Mouse (Mus musculus): ENCODE data around the gene Eps15. TPM values are rescaled to one million over a fixed set of nuclear protein-coding genes. Genes with fewer than 3 reads are reported as not detected.

Gene Eps15
- polyA plus RNA-seq, 1 experiment from 2014 or later, result 61.1 TPM

GRCm38 (mm10) chr4:109412233-109412632 is 132.2 kb downstream of the Eps15 start:
- H3K9me3 ChIP-seq (ENCODE audit: control insufficient read depth, low read length), result no peaks in the 10 kb centered on the region
- 91% methylated on average over 5 of the region's 5 CpGs for WGBS
- H3K4me2 ChIP-seq (ENCODE audit: low read depth), result no peak overlapping the region
- no peak overlapping the region for H3K27ac ChIP-seq (ENCODE audit: low read depth, low read length)
- DNase-seq (ENCODE audit: low spot score) (no peak), ATAC-seq (ENCODE audit: insufficient read depth, low FRiP score, low TSS enrichment) (no peak)
- H3K27me3 ChIP-seq (ENCODE audit: control insufficient read depth, insufficient read depth, low read length), result peaks cover 5% of the 10 kb centered on the region; the same call in 1 of the 2 replicates
- no peaks in the 10 kb centered on the region for H3K36me3 ChIP-seq (ENCODE audit: control insufficient read depth, insufficient read depth, low read length)
- H3K9ac ChIP-seq (ENCODE audit: low read length), result no peak overlapping the region
- no peak overlapping the region for H3K4me3 ChIP-seq (ENCODE audit: low read depth, low read length)
- no peaks in the 10 kb centered on the region for H3K4me1 ChIP-seq (ENCODE audit: control insufficient read depth, insufficient read depth, low read length)

- no peak for DNase-seq (ENCODE audit: low spot score)
- H3K36me3 ChIP-seq (ENCODE audit: control insufficient read depth, insufficient read depth, low read length), result no peaks in the 10 kb centered on the region
- no peak overlapping the region for H3K4me2 ChIP-seq (ENCODE audit: low read depth)
- H3K4me1 ChIP-seq (ENCODE audit: control insufficient read depth, insufficient read depth, low read length), result no peaks in the 10 kb centered on the region
- 95% methylated on average over 1 of the region's 1 CpGs for WGBS
- no peak overlapping the region for H3K4me3 ChIP-seq (ENCODE audit: low read depth, low read length)
- H3K27ac ChIP-seq (ENCODE audit: low read depth, low read length), result no peak overlapping the region
- no peaks in the 10 kb centered on the region for H3K27me3 ChIP-seq (ENCODE audit: control insufficient read depth, insufficient read depth, low read length)
- no peak for ATAC-seq (ENCODE audit: insufficient read depth, low FRiP score, low TSS enrichment)
- H3K9me3 ChIP-seq (ENCODE audit: control insufficient read depth, low read length), result no peaks in the 10 kb centered on the region
- no peak overlapping the region for H3K9ac ChIP-seq (ENCODE audit: low read length)
Observed at GRCm38 (mm10) chr4:109417998-109418397, 137.9 kb downstream of the Eps15 start.

DNA sequence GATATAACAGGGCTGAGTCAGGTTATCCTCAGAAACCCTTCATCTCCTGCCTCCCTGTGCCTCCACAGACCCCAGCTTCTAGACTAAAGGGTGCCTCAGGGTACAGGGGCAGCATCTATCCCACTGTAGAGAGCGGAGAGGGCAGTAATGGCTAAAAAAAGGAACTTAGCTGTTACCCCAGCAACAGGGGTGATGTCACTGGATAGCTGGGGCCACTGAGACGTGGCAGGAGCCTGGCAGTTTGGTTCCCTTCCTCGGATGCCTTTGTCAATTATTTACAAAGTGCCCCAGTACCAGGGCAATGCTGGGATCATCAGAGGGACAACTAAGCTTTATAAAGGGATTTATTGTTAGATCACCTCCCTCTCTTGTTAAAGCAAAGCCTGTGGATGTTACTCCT is 138.9 kb downstream of the Eps15 start:
- H3K9ac ChIP-seq (ENCODE audit: low read length), result no peak overlapping the region
- H3K4me3 ChIP-seq (ENCODE audit: low read depth, low read length), result no peak overlapping the region
- H3K27me3 ChIP-seq (ENCODE audit: control insufficient read depth, insufficient read depth, low read length), result no peaks in the 10 kb centered on the region
- no peak overlapping the region for H3K4me2 ChIP-seq (ENCODE audit: low read depth)
- H3K9me3 ChIP-seq (ENCODE audit: control insufficient read depth, low read length), result no peaks in the 10 kb centered on the region
- no peaks in the 10 kb centered on the region for H3K36me3 ChIP-seq (ENCODE audit: control insufficient read depth, insufficient read depth, low read length)
- DNase-seq (ENCODE audit: low spot score) (no peak), ATAC-seq (ENCODE audit: insufficient read depth, low FRiP score, low TSS enrichment) (no peak)
- WGBS, result 27% methylated on average over 3 of the region's 3 CpGs
- no peaks in the 10 kb centered on the region for H3K4me1 ChIP-seq (ENCODE audit: control insufficient read depth, insufficient read depth, low read length)
- no peak overlapping the region for H3K27ac ChIP-seq (ENCODE audit: low read depth, low read length)

- DNase-seq (ENCODE audit: low spot score) (no peak), ATAC-seq (ENCODE audit: insufficient read depth, low FRiP score, low TSS enrichment) (no peak)
- Histone ChIP-seq H3K4me3 (ENCODE audit: low read depth, low read length) (no peak overlapping the region), H3K27ac (ENCODE audit: low read depth, low read length) (no peak overlapping the region), H3K36me3 (ENCODE audit: control insufficient read depth, insufficient read depth, low read length) (no peaks in the 10 kb centered on the region), H3K9ac (ENCODE audit: low read length) (no peak overlapping the region), H3K27me3 (ENCODE audit: control insufficient read depth, insufficient read depth, low read length) (no peaks in the 10 kb centered on the region), H3K4me1 (ENCODE audit: control insufficient read depth, insufficient read depth, low read length) (no peaks in the 10 kb centered on the region), H3K4me2 (ENCODE audit: low read depth) (no peak overlapping the region), H3K9me3 (ENCODE audit: control insufficient read depth, low read length) (no peaks in the 10 kb centered on the region)
- 84% methylated on average over 4 of the region's 4 CpGs for WGBS
Observed at GRCm38 (mm10) chr4:109419563-109419962, 139.5 kb downstream of the Eps15 start.

DNA sequence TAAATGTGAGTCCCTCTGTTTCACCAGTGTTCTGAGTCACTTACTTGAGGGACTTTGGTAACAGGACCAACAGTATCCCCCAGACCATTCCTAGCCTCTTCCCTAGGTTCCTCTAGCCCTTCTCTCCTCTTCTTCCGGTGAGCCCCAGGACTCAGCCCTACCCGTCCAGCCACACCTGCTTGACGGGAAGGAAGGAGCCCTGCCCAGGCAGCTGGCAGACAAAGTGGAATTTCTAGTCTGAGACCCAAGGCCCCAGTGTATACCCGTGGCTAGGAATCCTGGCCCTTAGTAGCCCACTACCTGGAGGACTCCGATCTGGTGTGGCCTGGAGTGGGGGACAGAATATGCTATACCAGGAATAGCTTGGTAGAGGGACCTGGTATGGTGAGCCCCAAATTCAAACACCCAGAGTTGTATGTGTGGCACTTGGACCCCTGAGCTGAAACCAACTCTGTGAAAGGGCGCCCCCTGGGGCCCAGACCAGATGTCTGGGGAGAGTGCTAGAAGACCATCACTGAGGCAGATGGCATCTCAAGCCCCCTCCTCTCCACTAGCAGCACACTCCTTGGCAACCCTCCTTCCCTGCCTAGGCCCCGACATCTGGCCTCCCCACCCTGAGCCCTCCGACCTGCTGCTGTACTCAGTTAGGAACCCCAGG is 140.2 kb downstream of the Eps15 start:
- no peaks in the 10 kb centered on the region for H3K36me3 ChIP-seq (ENCODE audit: control insufficient read depth, insufficient read depth, low read length)
- H3K9ac ChIP-seq (ENCODE audit: low read length), result no peak overlapping the region
- no peak for DNase-seq (ENCODE audit: low spot score)
- H3K9me3 ChIP-seq (ENCODE audit: control insufficient read depth, low read length), result no peaks in the 10 kb centered on the region
- H3K4me3 ChIP-seq (ENCODE audit: low read depth, low read length), result no peak overlapping the region
- no peaks in the 10 kb centered on the region for H3K27me3 ChIP-seq (ENCODE audit: control insufficient read depth, insufficient read depth, low read length)
- no peak for ATAC-seq (ENCODE audit: insufficient read depth, low FRiP score, low TSS enrichment)
- no peak overlapping the region for H3K27ac ChIP-seq (ENCODE audit: low read depth, low read length)
- WGBS, result 74% methylated on average over 8 of the region's 8 CpGs
- H3K4me2 ChIP-seq (ENCODE audit: low read depth), result no peak overlapping the region
- no peaks in the 10 kb centered on the region for H3K4me1 ChIP-seq (ENCODE audit: control insufficient read depth, insufficient read depth, low read length)

GRCm38 (mm10) chr4:109421608-109422007 is 141.5 kb downstream of the Eps15 start:
- Histone ChIP-seq H3K36me3 (ENCODE audit: control insufficient read depth, insufficient read depth, low read length) (no peaks in the 10 kb centered on the region), H3K4me2 (ENCODE audit: low read depth) (no peak overlapping the region), H3K4me3 (ENCODE audit: low read depth, low read length) (no peak overlapping the region), H3K27me3 (ENCODE audit: control insufficient read depth, insufficient read depth, low read length) (no peaks in the 10 kb centered on the region), H3K4me1 (ENCODE audit: control insufficient read depth, insufficient read depth, low read length) (no peaks in the 10 kb centered on the region), H3K27ac (ENCODE audit: low read depth, low read length) (no peak overlapping the region), H3K9me3 (ENCODE audit: control insufficient read depth, low read length) (no peaks in the 10 kb centered on the region), H3K9ac (ENCODE audit: low read length) (no peak overlapping the region)
- ATAC-seq (ENCODE audit: insufficient read depth, low FRiP score, low TSS enrichment) (no peak), DNase-seq (ENCODE audit: low spot score) (no peak)
- WGBS, result 87% methylated on average over 7 of the region's 7 CpGs

- Histone ChIP-seq H3K27ac (ENCODE audit: low read depth, low read length) (no peak overlapping the region), H3K4me3 (ENCODE audit: low read depth, low read length) (no peak overlapping the region), H3K4me2 (ENCODE audit: low read depth) (no peak overlapping the region), H3K27me3 (ENCODE audit: control insufficient read depth, insufficient read depth, low read length) (no peaks in the 10 kb centered on the region), H3K36me3 (ENCODE audit: control insufficient read depth, insufficient read depth, low read length) (no peaks in the 10 kb centered on the region), H3K4me1 (ENCODE audit: control insufficient read depth, insufficient read depth, low read length) (no peaks in the 10 kb centered on the region), H3K9ac (ENCODE audit: low read length) (no peak overlapping the region), H3K9me3 (ENCODE audit: control insufficient read depth, low read length) (no peaks in the 10 kb centered on the region)
- WGBS, result 77% methylated on average over 6 of the region's 6 CpGs
- DNase-seq (ENCODE audit: low spot score) (no peak), ATAC-seq (ENCODE audit: insufficient read depth, low FRiP score, low TSS enrichment) (no peak)
Observed at GRCm38 (mm10) chr4:109422436-109422835, 142.4 kb downstream of the Eps15 start.

- 73% methylated on average over 2 of the region's 2 CpGs for WGBS
- ATAC-seq (ENCODE audit: insufficient read depth, low FRiP score, low TSS enrichment), result no peak
Observed at GRCm38 (mm10) chr4:109423438-109423837, 143.4 kb downstream of the Eps15 start.

GRCm38 (mm10) chr4:109427058-109427457 is 147.0 kb downstream of the Eps15 start:
- no peak for ATAC-seq (ENCODE audit: insufficient read depth, low FRiP score, low TSS enrichment)
- 90% methylated on average over 1 of the region's 1 CpGs for WGBS

More at GRCm38 (mm10) chr4:109423438-109423837, 143.4 kb downstream of the Eps15 start:
- H3K9me3 ChIP-seq (ENCODE audit: control insufficient read depth, low read length), result no peaks in the 10 kb centered on the region
- no peak for DNase-seq (ENCODE audit: low spot score)
- no peak overlapping the region for H3K4me3 ChIP-seq (ENCODE audit: low read depth, low read length)
- no peak overlapping the region for H3K27ac ChIP-seq (ENCODE audit: low read depth, low read length)
- H3K9ac ChIP-seq (ENCODE audit: low read length), result no peak overlapping the region
- no peak overlapping the region for H3K4me2 ChIP-seq (ENCODE audit: low read depth)
- H3K27me3 ChIP-seq (ENCODE audit: control insufficient read depth, insufficient read depth, low read length), result no peaks in the 10 kb centered on the region
- no peaks in the 10 kb centered on the region for H3K36me3 ChIP-seq (ENCODE audit: control insufficient read depth, insufficient read depth, low read length)
- H3K4me1 ChIP-seq (ENCODE audit: control insufficient read depth, insufficient read depth, low read length), result no peaks in the 10 kb centered on the region

More at GRCm38 (mm10) chr4:109427058-109427457, 147.0 kb downstream of the Eps15 start:
- H3K27ac ChIP-seq (ENCODE audit: low read depth, low read length), result no peak overlapping the region
- no peaks in the 10 kb centered on the region for H3K4me1 ChIP-seq (ENCODE audit: control insufficient read depth, insufficient read depth, low read length)
- no peak for DNase-seq (ENCODE audit: low spot score)
- no peaks in the 10 kb centered on the region for H3K36me3 ChIP-seq (ENCODE audit: control insufficient read depth, insufficient read depth, low read length)
- H3K4me3 ChIP-seq (ENCODE audit: low read depth, low read length), result no peak overlapping the region
- H3K27me3 ChIP-seq (ENCODE audit: control insufficient read depth, insufficient read depth, low read length), result no peaks in the 10 kb centered on the region
- H3K4me2 ChIP-seq (ENCODE audit: low read depth), result no peak overlapping the region
- no peaks in the 10 kb centered on the region for H3K9me3 ChIP-seq (ENCODE audit: control insufficient read depth, low read length)
- H3K9ac ChIP-seq (ENCODE audit: low read length), result no peak overlapping the region
